Mouse (Mus musculus): Measurements from ENCODE around the gene Utp15. TPM values are rescaled to one million over a fixed set of nuclear protein-coding genes. Genes with fewer than 3 reads are reported as not detected.
A peak's percentile ranks its signal among the peaks of the same experiment; 100 is the strongest.

The Utp15 gene
- 1 to 10 TPM; 6.8 TPM for total RNA-seq (2021)
- long read RNA-seq, experiment 1, full-length matches to known transcripts = 9 of 12 reads
- long read RNA-seq, experiment 1, partial matches to known transcripts = 0 of 12 reads
- long read RNA-seq, experiment 1, other reads (novel, unspliced or antisense) = 3 of 12 reads
- long read RNA-seq, experiment 2, full-length matches to known transcripts = 9 of 10 reads
- long read RNA-seq, experiment 2, partial matches to known transcripts = 0 of 10 reads
- long read RNA-seq, experiment 2, other reads (novel, unspliced or antisense) = 1 of 10 reads

GRCm38 (mm10) chr13:98262636-98263457 is at the start of gene Utp15, which contains the start of gene Ankra2:
TSS of gene Utp15 (minus strand) at chr13:98263041.
TSS of gene Ankra2 (plus strand) at chr13:98263074.
- intact Hi-C loops (cut with DNase I) = loop anchor here (5.0 kb wide), 1 partner anchor 39 kb away; no protein-coding TSS in a partner anchor
- DNase-seq = peak; percentile 99

- intact Hi-C loops (cut with DNase I) = no loop called here
- DNase-seq = no peak
These were observed 48.8 kb upstream of the Utp15 start for GRCm38 (mm10) chr13:98311597-98311996.

GRCm38 (mm10) chr13:98308724-98309123 is 45.9 kb upstream of the Utp15 start:
- DNase-seq = no peak
- intact Hi-C loops (cut with DNase I) = no loop called here

- DNase-seq = no peak
- intact Hi-C loops (cut with DNase I) = no loop called here
These were observed 45.2 kb upstream of the Utp15 start for GRCm38 (mm10) chr13:98308004-98308403.

GRCm38 (mm10) chr13:98306852-98307475 is 44.1 kb upstream of the Utp15 start:
- intact Hi-C loops (cut with DNase I) = no loop called here
- DNase-seq = no peak

- DNase-seq = no peak
- intact Hi-C loops (cut with DNase I) = no loop called here
These were observed 43.6 kb upstream of the Utp15 start for GRCm38 (mm10) chr13:98306393-98306792.

- no peak for DNase-seq
- intact Hi-C loops (cut with DNase I) = no loop called here
These were observed 42.4 kb upstream of the Utp15 start for GRCm38 (mm10) chr13:98305257-98305656.

- DNase-seq = peak; percentile 74 to 83
- intact Hi-C loops (cut with DNase I) = loop anchor here (5.0 kb wide), 1 partner anchor 267 kb away; no protein-coding TSS in a partner anchor
These were observed 36.3 kb upstream of the Utp15 start for GRCm38 (mm10) chr13:98298833-98299758.

- intact Hi-C loops (cut with DNase I) = loop anchor here (5.0 kb wide), 1 partner anchor 266 kb away; no protein-coding TSS in a partner anchor
- no peak for DNase-seq
These were observed 35.1 kb upstream of the Utp15 start for GRCm38 (mm10) chr13:98297883-98298482.

- no peak for DNase-seq
- intact Hi-C loops (cut with DNase I) = loop anchor here (5.0 kb wide), 1 partner anchor 264 kb away; no protein-coding TSS in a partner anchor
These were observed 33.2 kb upstream of the Utp15 start for GRCm38 (mm10) chr13:98296072-98296471.

GRCm38 (mm10) chr13:98291712-98292111 is 28.9 kb upstream of the Utp15 start:
- no peak for DNase-seq
- intact Hi-C loops (cut with DNase I) = no loop called here

GRCm38 (mm10) chr13:98290719-98291118 is 27.9 kb upstream of the Utp15 start:
- intact Hi-C loops (cut with DNase I) = no loop called here
- no peak for DNase-seq

- no peak for DNase-seq
- intact Hi-C loops (cut with DNase I) = no loop called here
These were observed 18.3 kb upstream of the Utp15 start for GRCm38 (mm10) chr13:98280990-98281650.

GRCm38 (mm10) chr13:98279686-98280085 is 16.8 kb upstream of the Utp15 start, which contains the start of gene Gm21976:
TSS of gene Gm21976 (plus strand) at chr13:98279887.
- no peak for DNase-seq
- intact Hi-C loops (cut with DNase I) = no loop called here

GRCm38 (mm10) chr13:98277501-98277900 is 14.7 kb upstream of the Utp15 start:
- intact Hi-C loops (cut with DNase I) = no loop called here

GRCm38 (mm10) chr13:98276253-98276652 is 13.4 kb upstream of the Utp15 start:
- DNase-seq = no peak
- intact Hi-C loops (cut with DNase I) = no loop called here

More at GRCm38 (mm10) chr13:98277501-98277900, 14.7 kb upstream of the Utp15 start:
- no peak for DNase-seq

- DNase-seq = peak; percentile 9 to 25
- intact Hi-C loops (cut with DNase I) = no loop called here
These were observed 12.8 kb upstream of the Utp15 start for GRCm38 (mm10) chr13:98275646-98276045.

- DNase-seq = no peak
- intact Hi-C loops (cut with DNase I) = no loop called here
These were observed 11.2 kb upstream of the Utp15 start for GRCm38 (mm10) chr13:98274023-98274422.

GRCm38 (mm10) chr13:98264111-98264510 is 1.3 kb upstream of the Utp15 start:
- no peak for DNase-seq
- intact Hi-C loops (cut with DNase I) = loop anchor here (5.0 kb wide), 1 partner anchor 38 kb away; no protein-coding TSS in a partner anchor

All from heart, postnatal 14 days (tissue).